ENCODE assay signal across 9 mouse cellular contexts in the genomic region with DNA sequence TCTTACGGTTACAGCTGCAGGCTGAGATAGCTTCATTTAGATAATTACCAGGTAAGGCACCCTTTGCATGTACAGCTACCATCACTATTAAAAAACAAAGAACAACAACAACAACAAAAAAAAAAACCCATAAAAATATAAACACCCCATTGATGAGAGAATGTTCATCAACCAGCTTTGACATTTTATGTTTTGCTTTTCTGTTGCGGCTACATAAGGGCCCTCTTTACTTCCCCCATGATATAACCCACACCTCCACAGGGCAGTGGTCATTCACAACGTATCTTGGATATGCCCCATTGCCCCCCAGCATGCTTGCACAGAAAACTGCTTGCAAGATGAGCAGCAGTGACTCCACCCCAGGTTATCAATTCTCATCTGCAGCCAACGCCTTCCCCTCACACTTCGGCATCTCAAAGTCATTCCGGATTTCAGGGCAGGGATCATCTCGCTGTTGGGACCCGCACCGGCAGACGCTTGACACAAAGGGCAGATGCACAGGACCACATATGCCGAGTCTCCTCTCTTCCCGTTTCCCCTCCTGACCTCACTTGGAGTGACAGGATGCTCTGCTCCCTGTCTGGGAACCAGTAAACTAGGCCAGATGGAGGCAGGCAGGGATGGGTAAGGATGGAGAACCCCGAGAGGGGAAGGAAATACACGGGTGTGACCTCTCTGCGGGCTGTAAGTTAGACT.
DNase-seq lines count a peak whose midpoint lies in the region; ATAC-seq and TF ChIP-seq lines count a peak whose summit lies in the region.
"Had no signal": no experiment of that assay in that cellular context is flagged by ENCODE, and none has a peak within 500 bp of the region (broad histone marks: within the 10 kb centered on the region; RNA-seq: fewer than 3 reads in every experiment).

No protein-coding gene starts in this region.

- peak overlapping the region; percentile 46 for H3K4me3 ChIP-seq in layer of hippocampus, adult 2 months
- H3K4me3 ChIP-seq in embryonic facial prominence, embryonic 12.5 days = no peak overlapping the region
- no peak overlapping the region for H3K4me3 ChIP-seq in limb, embryonic 10.5 days
- H3K4me3 ChIP-seq in neural tube, embryonic 12.5 days = no peak overlapping the region

- H3K27ac ChIP-seq in layer of hippocampus, adult 2 months = peak overlapping the region; percentile 90
- H3K27ac ChIP-seq in embryonic facial prominence, embryonic 12.5 days = peak overlapping the region; percentile 41
- H3K27ac ChIP-seq in limb, embryonic 10.5 days = peak overlapping the region; percentile 53
- no peak overlapping the region for H3K27ac ChIP-seq in neural tube, embryonic 12.5 days
- H3K27ac ChIP-seq: macrophage had no signal

- TF ChIP-seq CTCF in layer of hippocampus, adult 2 months (conservative IDR thresholded peaks at IDR 0.05) = no peak

- DNase-seq in layer of hippocampus, adult 2 months (ENCODE audit: low spot score in 2 of 2) = no peak
- no peak for DNase-seq in layer of hippocampus, adult 11-12 months (ENCODE audit: low spot score)
- DNase-seq in limb, embryonic 10.5 days (ENCODE audit: low spot score) = no peak
- DNase-seq in adrenal gland, adult 2 months = no peak
- DNase-seq in kidney, postnatal 25 days = no peak
- no peak for DNase-seq in cerebellum, adult 9-10 months

- no peaks in the 10 kb centered on the region for H3K27me3 ChIP-seq in embryonic facial prominence, embryonic 12.5 days
- 0 out of 2 replicates have a peak, but pooled peaks cover 5% of the 10 kb centered on the region for H3K27me3 ChIP-seq in limb, embryonic 10.5 days (ENCODE audit: low read depth, poor library complexity, severe bottlenecking)
- H3K27me3 ChIP-seq in neural tube, embryonic 12.5 days (replicated peaks) = peaks cover 5% of the 10 kb centered on the region; the same call in 1 of the 2 replicates

- WGBS in embryonic facial prominence, embryonic 12.5 days = 42% methylated on average over 15 of the region's 15 CpGs
- 59% methylated on average over 15 of the region's 15 CpGs for WGBS in limb, embryonic 10.5 days
- WGBS in neural tube, embryonic 12.5 days = 34% methylated on average over 15 of the region's 15 CpGs

- H3K36me3 ChIP-seq in embryonic facial prominence, embryonic 12.5 days = no peaks in the 10 kb centered on the region
- H3K36me3 ChIP-seq in limb, embryonic 10.5 days = no peaks in the 10 kb centered on the region
- no peaks in the 10 kb centered on the region for H3K36me3 ChIP-seq in neural tube, embryonic 12.5 days

- peak overlapping the region; percentile 42; the same call in 1 of the 2 replicates for H3K4me2 ChIP-seq in embryonic facial prominence, embryonic 12.5 days (replicated peaks)
- peak overlapping the region; percentile 65 for H3K4me2 ChIP-seq in neural tube, embryonic 12.5 days (replicated peaks)

- no peaks in the 10 kb centered on the region for H3K9me3 ChIP-seq in embryonic facial prominence, embryonic 12.5 days
- no peaks in the 10 kb centered on the region for H3K9me3 ChIP-seq in limb, embryonic 10.5 days (replicated peaks)
- H3K9me3 ChIP-seq in neural tube, embryonic 12.5 days = no peaks in the 10 kb centered on the region

- peaks cover 21% of the 10 kb centered on the region for H3K4me1 ChIP-seq in embryonic facial prominence, embryonic 12.5 days
- peaks cover 33% of the 10 kb centered on the region for H3K4me1 ChIP-seq in limb, embryonic 10.5 days
- peaks cover 48% of the 10 kb centered on the region for H3K4me1 ChIP-seq in neural tube, embryonic 12.5 days

- ATAC-seq in embryonic facial prominence, embryonic 12.5 days (ENCODE audit: insufficient number of reproducible peaks, insufficient read depth, low FRiP score, low TSS enrichment) = no peak
- no peak for ATAC-seq in neural tube, embryonic 12.5 days (ENCODE audit: low FRiP score, low read depth)

- no peak overlapping the region for H3K9ac ChIP-seq in embryonic facial prominence, embryonic 12.5 days
- H3K9ac ChIP-seq in neural tube, embryonic 12.5 days = 0 out of 2 replicates have a peak overlapping the region, but pooled peaks have one; percentile 3
